12 mouse cellular contexts compared by ENCODE assay signal in genomic region chr5:134444473-134444872, GRCm38 (mm10). TPM values are rescaled to one million over a fixed set of nuclear protein-coding genes. Genes with fewer than 3 reads are reported as not detected.
DNase-seq lines count a peak whose midpoint lies in the region; ATAC-seq and TF ChIP-seq lines count a peak whose summit lies in the region.
"Had no signal": no experiment of that assay in that cellular context is flagged by ENCODE, and none has a peak within 500 bp of the region (broad histone marks: within the 10 kb centered on the region; RNA-seq: fewer than 3 reads in every experiment).

No protein-coding gene starts in this region.

- H3K9ac ChIP-seq in limb, embryonic 12.5 days (replicated peaks) = no peak overlapping the region
- H3K9ac ChIP-seq in ES-E14 (ENCODE audit: insufficient read depth, low read depth, low read length, poor library complexity, severe bottlenecking) = peak overlapping the region; percentile 8; the same call in 1 of the 2 replicates
- H3K9ac ChIP-seq in embryonic facial prominence, embryonic 15.5 days = no peak overlapping the region
- no peak overlapping the region for H3K9ac ChIP-seq in stomach, postnatal 0 days (ENCODE audit: low read length)
- no peak overlapping the region for H3K9ac ChIP-seq in midbrain, embryonic 15.5 days
- H3K9ac ChIP-seq: neural tube, embryonic 13.5 days had no signal

- in situ Hi-C loops in ES-E14 (cut with MboI; ENCODE audit: low sequenced_read_pairs in 2 of 2, unreplicated experiment in 2 of 2) = no loop called here

- no peak for DNase-seq in limb, embryonic 10.5 days (ENCODE audit: low spot score)
- DNase-seq in ES-E14 (ENCODE audit: low read depth, low spot score) = no peak
- DNase-seq in stomach, postnatal 0 days (ENCODE audit: low spot score) = peak; percentile 75
- DNase-seq in cerebellum, adult 11-12 months = no peak
- no peak for DNase-seq in layer of hippocampus, adult 9-10 months (ENCODE audit: low spot score)
- DNase-seq: cerebellum, adult 9-11 months; kidney, postnatal 14 days had no signal

- TF ChIP-seq EP300 in stomach, postnatal 0 days (optimal IDR thresholded peaks at IDR 0.05) = peak; percentile 89

- peak overlapping the region; percentile 7; the same call in 1 of the 2 replicates for H3K27ac ChIP-seq in limb, embryonic 12.5 days
- H3K27ac ChIP-seq in limb, embryonic 10.5 days = no peak overlapping the region
- H3K27ac ChIP-seq in ES-E14 (ENCODE audit: insufficient read depth, low read depth, low read length, poor library complexity, severe bottlenecking) = peak overlapping the region; percentile 88
- H3K27ac ChIP-seq in embryonic facial prominence, embryonic 15.5 days (replicated peaks) = peak overlapping the region; percentile 90
- H3K27ac ChIP-seq in stomach, postnatal 0 days (replicated peaks) = peak overlapping the region; percentile 89
- no peak overlapping the region for H3K27ac ChIP-seq in midbrain, embryonic 15.5 days
- H3K27ac ChIP-seq: neural tube, embryonic 13.5 days had no signal

- peaks cover 17% of the 10 kb centered on the region for H3K4me1 ChIP-seq in limb, embryonic 12.5 days (replicated peaks)
- H3K4me1 ChIP-seq in limb, embryonic 10.5 days = peaks cover 24% of the 10 kb centered on the region
- H3K4me1 ChIP-seq in ES-E14 (ENCODE audit: control insufficient read depth in 2 of 2, insufficient read depth in 2 of 2, low read length in 2 of 2, poor library complexity in 1 of 2) = peaks cover 5 to 23% of the 10 kb centered on the region in 2 experiments; a peak in 3 of 4 replicates
- H3K4me1 ChIP-seq in embryonic facial prominence, embryonic 15.5 days = peaks cover 50% of the 10 kb centered on the region
- H3K4me1 ChIP-seq in stomach, postnatal 0 days (replicated peaks; ENCODE audit: control insufficient read depth, insufficient read depth) = peaks cover 15% of the 10 kb centered on the region
- peaks cover 12% of the 10 kb centered on the region for H3K4me1 ChIP-seq in midbrain, embryonic 15.5 days

- no peaks in the 10 kb centered on the region for H3K27me3 ChIP-seq in limb, embryonic 12.5 days
- H3K27me3 ChIP-seq in limb, embryonic 10.5 days (ENCODE audit: low read depth, poor library complexity, severe bottlenecking) = no peaks in the 10 kb centered on the region
- no peaks in the 10 kb centered on the region for H3K27me3 ChIP-seq in embryonic facial prominence, embryonic 15.5 days
- no peaks in the 10 kb centered on the region for H3K27me3 ChIP-seq in stomach, postnatal 0 days (ENCODE audit: control insufficient read depth, insufficient read depth, low read length)
- no peaks in the 10 kb centered on the region for H3K27me3 ChIP-seq in midbrain, embryonic 15.5 days (replicated peaks)
- H3K27me3 ChIP-seq: neural tube, embryonic 13.5 days; Patski had no signal

- H3K36me3 ChIP-seq in limb, embryonic 12.5 days = peaks cover 71% of the 10 kb centered on the region
- peaks cover 86% of the 10 kb centered on the region for H3K36me3 ChIP-seq in limb, embryonic 10.5 days
- H3K36me3 ChIP-seq in ES-E14 (ENCODE audit: control insufficient read depth, insufficient read depth, low read length, poor library complexity, severe bottlenecking) = peaks cover 2% of the 10 kb centered on the region; the same call in 1 of the 2 replicates
- peaks cover 32% of the 10 kb centered on the region; the same call in 1 of the 2 replicates for H3K36me3 ChIP-seq in embryonic facial prominence, embryonic 15.5 days
- 0 out of 2 replicates have a peak, but pooled peaks cover under 1% of the 10 kb centered on the region for H3K36me3 ChIP-seq in stomach, postnatal 0 days (ENCODE audit: control insufficient read depth, insufficient read depth, low read length)
- 0 out of 2 replicates have a peak, but pooled peaks cover 4% of the 10 kb centered on the region for H3K36me3 ChIP-seq in midbrain, embryonic 15.5 days (replicated peaks)

- 93% methylated on average over 7 of the region's 7 CpGs for WGBS in limb, embryonic 12.5 days
- WGBS in limb, embryonic 10.5 days = 95% methylated on average over 7 of the region's 7 CpGs
- WGBS in embryonic facial prominence, embryonic 15.5 days = 71% methylated on average over 7 of the region's 7 CpGs
- WGBS in stomach, postnatal 0 days = 65% methylated on average over 7 of the region's 7 CpGs
- 97% methylated on average over 7 of the region's 7 CpGs for WGBS in midbrain, embryonic 15.5 days

- no peak for ATAC-seq in limb, embryonic 12.5 days (ENCODE audit: insufficient number of reproducible peaks, insufficient read depth, low FRiP score, low TSS enrichment, low read depth)
- peak; percentile 51 for ATAC-seq in embryonic facial prominence, embryonic 15.5 days (ENCODE audit: insufficient number of reproducible peaks, low FRiP score, low TSS enrichment, low read depth)
- peak; percentile 79 for ATAC-seq in stomach, postnatal 0 days (ENCODE audit: low FRiP score, low TSS enrichment)
- ATAC-seq in midbrain, embryonic 15.5 days (replicated peaks) = no peak
- ATAC-seq: Patski had no signal

- H3K4me2 ChIP-seq in limb, embryonic 12.5 days = no peak overlapping the region
- H3K4me2 ChIP-seq in embryonic facial prominence, embryonic 15.5 days (replicated peaks) = no peak overlapping the region
- H3K4me2 ChIP-seq in stomach, postnatal 0 days (replicated peaks; ENCODE audit: low read depth) = no peak overlapping the region
- H3K4me2 ChIP-seq in midbrain, embryonic 15.5 days = no peak overlapping the region
- H3K4me2 ChIP-seq: neural tube, embryonic 13.5 days had no signal

- peaks cover 9% of the 10 kb centered on the region; the same call in 1 of the 2 replicates for H3K9me3 ChIP-seq in limb, embryonic 12.5 days
- H3K9me3 ChIP-seq in limb, embryonic 10.5 days (replicated peaks) = 0 out of 2 replicates have a peak, but pooled peaks cover 2% of the 10 kb centered on the region
- no peaks in the 10 kb centered on the region for H3K9me3 ChIP-seq in ES-E14 (ENCODE audit: control insufficient read depth, insufficient read depth, low read depth, low read length)
- no peaks in the 10 kb centered on the region for H3K9me3 ChIP-seq in embryonic facial prominence, embryonic 15.5 days (replicated peaks)
- no peaks in the 10 kb centered on the region for H3K9me3 ChIP-seq in stomach, postnatal 0 days (ENCODE audit: control insufficient read depth, low read length)
- no peaks in the 10 kb centered on the region for H3K9me3 ChIP-seq in midbrain, embryonic 15.5 days

- no peak overlapping the region for H3K4me3 ChIP-seq in limb, embryonic 12.5 days (replicated peaks)
- no peak overlapping the region for H3K4me3 ChIP-seq in limb, embryonic 10.5 days
- H3K4me3 ChIP-seq in ES-E14 (ENCODE audit: insufficient read depth in 1 of 2, low read depth in 1 of 2, low read length in 2 of 2, poor library complexity in 1 of 2, severe bottlenecking in 1 of 2) = 0 out of 4 replicates have a peak overlapping the region, but pooled peaks of 1 of the 2 experiments have one; percentile 14
- no peak overlapping the region for H3K4me3 ChIP-seq in embryonic facial prominence, embryonic 15.5 days (replicated peaks)
- H3K4me3 ChIP-seq in stomach, postnatal 0 days (ENCODE audit: low read depth, low read length) = no peak overlapping the region
- H3K4me3 ChIP-seq in midbrain, embryonic 15.5 days = no peak overlapping the region
- H3K4me3 ChIP-seq: neural tube, embryonic 13.5 days had no signal

- no peak for TF ChIP-seq CTCF in stomach, postnatal 0 days (IDR thresholded peaks at IDR 0.05; ENCODE audit: low read depth)

TF ChIP-seq in ES-E14, 5 proteins besides CTCF, POLR2A, EP300 and RAD21:
- TF ChIP-seq CHD2 (IDR thresholded peaks at IDR 0.05; ENCODE audit: low read depth, low read length) = no peak
- no peak for TF ChIP-seq ZC3H11A (IDR thresholded peaks at IDR 0.05; ENCODE audit: borderline replicate concordance, low read depth, low read length)
- TF ChIP-seq HCFC1 (IDR thresholded peaks at IDR 0.05; ENCODE audit: borderline replicate concordance, insufficient read depth, low read length) = no peak
- no peak for TF ChIP-seq ZNF384 (IDR thresholded peaks at IDR 0.05; ENCODE audit: low read depth, low read length)

RNA-seq across cellular contexts. Expression of gene Gtf2ird1, which starts 12.0 kb away (rescaled TPM):
- polyA plus RNA-seq in limb, embryonic 12.5 days (2016; fragmentation: Nextera tagmentation; extraction: Ambion mirVana) = 149 and 178 TPM in 2 replicates
- 131 and 153 TPM in 2 replicates for polyA plus RNA-seq in limb, embryonic 10.5 days (2016; fragmentation: Nextera tagmentation; extraction: Ambion mirVana)
- total RNA-seq in ES-E14 (2012; rRNA removed) = 63.5 and 118 TPM in 2 replicates
- polyA plus RNA-seq in embryonic facial prominence, embryonic 15.5 days (2015; fragmentation: Nextera tagmentation; extraction: Ambion mirVana) = 114 and 123 TPM in 2 replicates
- 42.4 and 47.0 TPM in 2 replicates for polyA plus RNA-seq in stomach, postnatal 0 days (2015; fragmentation: Nextera tagmentation; extraction: Ambion mirVana)
- polyA plus RNA-seq in midbrain, embryonic 15.5 days (2015; fragmentation: Nextera tagmentation; extraction: Ambion mirVana) = 89.0 and 90.2 TPM in 2 replicates

Comparison
In these comparisons a context has a peak if more than half of its experiments do, and no peak if none do; other contexts are left out.
1. H3K27ac ChIP-seq: peak in limb, embryonic 12.5 days (single experiment), ES-E14 (single experiment), embryonic facial prominence, embryonic 15.5 days (single experiment) and stomach, postnatal 0 days (single experiment); none in limb, embryonic 10.5 days (single experiment) and midbrain, embryonic 15.5 days (single experiment).
2. ATAC-seq: peak in embryonic facial prominence, embryonic 15.5 days (single experiment) and stomach, postnatal 0 days (single experiment); none in limb, embryonic 12.5 days (single experiment) and midbrain, embryonic 15.5 days (single experiment).